Mouse (Mus musculus): ENCODE results near the gene Dnajb2. TPM values are rescaled to one million over a fixed set of nuclear protein-coding genes. Genes with fewer than 3 reads are reported as not detected.

The Dnajb2 gene
- polyA plus RNA-seq, 2 experiments = 12.5 to 21.1 TPM

GRCm38 (mm10) chr1:75283017-75283416 is 46.8 kb downstream of the Dnajb2 start:
- no peak for DNase-seq (ENCODE audit: low read depth in 3 of 3, low spot score in 3 of 3)
- no peak overlapping the region for H3K27ac ChIP-seq
- no peak for ATAC-seq (ENCODE audit: insufficient read depth)
- H3K27me3 ChIP-seq (ENCODE audit: control insufficient read depth, insufficient read depth, low read length) = peaks cover under 1% of the 10 kb centered on the region; the same call in 1 of the 2 replicates
- H3K9me3 ChIP-seq (ENCODE audit: control insufficient read depth, low read length) = no peaks in the 10 kb centered on the region
- H3K36me3 ChIP-seq (replicated peaks; ENCODE audit: control insufficient read depth, insufficient read depth, low read depth) = no peaks in the 10 kb centered on the region
- no peak overlapping the region for H3K4me3 ChIP-seq (ENCODE audit: insufficient read depth in 1 of 2, low read depth in 2 of 2, low read length in 2 of 2)
- no peaks in the 10 kb centered on the region for H3K4me1 ChIP-seq (replicated peaks; ENCODE audit: control insufficient read depth in 2 of 2, insufficient read depth in 2 of 2, low read length in 1 of 2)
- no peak overlapping the region for H3K4me2 ChIP-seq (ENCODE audit: low read depth)
- no peak overlapping the region for H3K9ac ChIP-seq (replicated peaks)
- TF ChIP-seq CTCF (IDR thresholded peaks at IDR 0.05; ENCODE audit: low read depth) (no peak), EP300 (IDR thresholded peaks at IDR 0.05; ENCODE audit: low read depth) (no peak)
- WGBS (ENCODE audit: insufficient replicate concordance) = 66% methylated on average over 5 of the region's 5 CpGs

DNA sequence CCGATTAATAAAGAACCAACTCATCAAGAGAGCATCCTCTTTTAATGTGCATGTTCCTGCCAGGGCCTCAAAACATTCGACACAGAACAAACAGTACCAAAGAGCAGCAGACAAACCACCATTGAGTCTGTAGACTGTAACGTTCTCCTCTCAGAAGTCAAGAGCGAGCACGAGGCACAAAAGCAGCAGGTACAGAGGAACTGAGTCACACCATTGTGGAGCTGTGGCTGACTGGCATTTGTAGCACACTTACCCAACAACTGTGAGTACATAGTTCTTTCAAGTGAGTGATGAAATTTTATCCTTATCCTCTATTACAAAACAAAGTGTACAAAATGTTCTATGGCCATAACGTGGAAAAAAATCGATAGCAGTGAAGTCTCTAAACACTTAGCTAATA is 48.7 kb downstream of the Dnajb2 start:
- H3K27me3 ChIP-seq (ENCODE audit: control insufficient read depth, insufficient read depth, low read length) = no peaks in the 10 kb centered on the region
- no peaks in the 10 kb centered on the region for H3K36me3 ChIP-seq (replicated peaks; ENCODE audit: control insufficient read depth, insufficient read depth, low read depth)
- no peak overlapping the region for H3K4me3 ChIP-seq (ENCODE audit: insufficient read depth in 1 of 2, low read depth in 2 of 2, low read length in 2 of 2)
- H3K4me2 ChIP-seq (ENCODE audit: low read depth) = no peak overlapping the region
- TF ChIP-seq EP300 (IDR thresholded peaks at IDR 0.05; ENCODE audit: low read depth) (no peak), CTCF (IDR thresholded peaks at IDR 0.05; ENCODE audit: low read depth) (no peak)
- 67% methylated on average over 7 of the region's 7 CpGs for WGBS (ENCODE audit: insufficient replicate concordance)
- H3K4me1 ChIP-seq (replicated peaks; ENCODE audit: control insufficient read depth in 2 of 2, insufficient read depth in 2 of 2, low read length in 1 of 2) = no peaks in the 10 kb centered on the region
- no peak overlapping the region for H3K9ac ChIP-seq (replicated peaks)
- ATAC-seq (ENCODE audit: insufficient read depth) = no peak
- no peak for DNase-seq (ENCODE audit: low read depth in 3 of 3, low spot score in 3 of 3)
- no peak overlapping the region for H3K27ac ChIP-seq
- H3K9me3 ChIP-seq (ENCODE audit: control insufficient read depth, low read length) = no peaks in the 10 kb centered on the region

- TF ChIP-seq CTCF (IDR thresholded peaks at IDR 0.05; ENCODE audit: low read depth) = no peak
- TF ChIP-seq EP300 (IDR thresholded peaks at IDR 0.05; ENCODE audit: low read depth) = no peak
- Histone ChIP-seq H3K4me2 (ENCODE audit: low read depth) (no peak overlapping the region), H3K9ac (replicated peaks) (no peak overlapping the region), H3K36me3 (replicated peaks; ENCODE audit: control insufficient read depth, insufficient read depth, low read depth) (no peaks in the 10 kb centered on the region), H3K27me3 (ENCODE audit: control insufficient read depth, insufficient read depth, low read length) (no peaks in the 10 kb centered on the region), H3K27ac (no peak overlapping the region), H3K4me1 (replicated peaks; ENCODE audit: control insufficient read depth in 2 of 2, insufficient read depth in 2 of 2, low read length in 1 of 2) (no peaks in the 10 kb centered on the region), H3K4me3 (ENCODE audit: insufficient read depth in 1 of 2, low read depth in 2 of 2, low read length in 2 of 2) (no peak overlapping the region), H3K9me3 (ENCODE audit: control insufficient read depth, low read length) (no peaks in the 10 kb centered on the region)
- DNase-seq (ENCODE audit: low read depth in 3 of 3, low spot score in 3 of 3) (no peak), ATAC-seq (ENCODE audit: insufficient read depth) (no peak)
- 24% methylated on average over 7 of the region's 7 CpGs for WGBS (ENCODE audit: insufficient replicate concordance)
These were observed 53.2 kb downstream of the Dnajb2 start for GRCm38 (mm10) chr1:75289376-75289775.

GRCm38 (mm10) chr1:75289888-75290431 is 53.8 kb downstream of the Dnajb2 start:
- Histone ChIP-seq H3K4me3 (ENCODE audit: insufficient read depth in 1 of 2, low read depth in 2 of 2, low read length in 2 of 2) (no peak overlapping the region), H3K9ac (replicated peaks) (no peak overlapping the region), H3K36me3 (replicated peaks; ENCODE audit: control insufficient read depth, insufficient read depth, low read depth) (no peaks in the 10 kb centered on the region), H3K4me2 (ENCODE audit: low read depth) (no peak overlapping the region), H3K27ac (no peak overlapping the region), H3K4me1 (replicated peaks; ENCODE audit: control insufficient read depth in 2 of 2, insufficient read depth in 2 of 2, low read length in 1 of 2) (no peaks in the 10 kb centered on the region), H3K27me3 (ENCODE audit: control insufficient read depth, insufficient read depth, low read length) (no peaks in the 10 kb centered on the region), H3K9me3 (ENCODE audit: control insufficient read depth, low read length) (no peaks in the 10 kb centered on the region)
- TF ChIP-seq CTCF (IDR thresholded peaks at IDR 0.05; ENCODE audit: low read depth) = no peak
- TF ChIP-seq EP300 (IDR thresholded peaks at IDR 0.05; ENCODE audit: low read depth) = no peak
- DNase-seq (ENCODE audit: low read depth in 3 of 3, low spot score in 3 of 3) = no peak
- 53% methylated on average over 8 of the region's 8 CpGs for WGBS (ENCODE audit: insufficient replicate concordance)
- no peak for ATAC-seq (ENCODE audit: insufficient read depth)

- no peaks in the 10 kb centered on the region for H3K27me3 ChIP-seq (ENCODE audit: control insufficient read depth, insufficient read depth, low read length)
- H3K4me3 ChIP-seq (ENCODE audit: insufficient read depth in 1 of 2, low read depth in 2 of 2, low read length in 2 of 2) = no peak overlapping the region
- H3K36me3 ChIP-seq (replicated peaks; ENCODE audit: control insufficient read depth, insufficient read depth, low read depth) = no peaks in the 10 kb centered on the region
- H3K9me3 ChIP-seq (ENCODE audit: control insufficient read depth, low read length) = no peaks in the 10 kb centered on the region
- no peak for ATAC-seq (ENCODE audit: insufficient read depth)
- no peaks in the 10 kb centered on the region for H3K4me1 ChIP-seq (replicated peaks; ENCODE audit: control insufficient read depth in 2 of 2, insufficient read depth in 2 of 2, low read length in 1 of 2)
- H3K4me2 ChIP-seq (ENCODE audit: low read depth) = no peak overlapping the region
- H3K9ac ChIP-seq (replicated peaks) = no peak overlapping the region
- TF ChIP-seq EP300 (IDR thresholded peaks at IDR 0.05; ENCODE audit: low read depth) = no peak
- TF ChIP-seq CTCF (IDR thresholded peaks at IDR 0.05; ENCODE audit: low read depth) = peak; percentile 14; the same call in 1 of the 2 replicates
- H3K27ac ChIP-seq = no peak overlapping the region
- DNase-seq (ENCODE audit: low read depth in 3 of 3, low spot score in 3 of 3) = no peak
These were observed 54.4 kb downstream of the Dnajb2 start for GRCm38 (mm10) chr1:75290582-75290981.

Measured in liver, embryonic 14.5 days (tissue).